Mouse (Mus musculus) testis, adult 2 months (tissue): ENCODE data around the gene Tmem205.

Experiments
- CTCF ChIP-seq: fragments of 200-500 bp; IDR thresholded peaks from 2 replicates; pipeline ENCODE4 v1.5.1; 2012; ENCODE audit warnings: low read depth, mild to moderate bottlenecking, inconsistent platforms, low read length, moderate library complexity; ENCODE audit not compliant: control insufficient read depth, insufficient read depth, insufficient replicate concordance
- POLR2A ChIP-seq: fragments of 200-500 bp; IDR thresholded peaks from 2 replicates; pipeline ENCODE4 v1.6.1; 2012; ENCODE audit warnings: low read depth, mild to moderate bottlenecking, inconsistent platforms, low read length, moderate library complexity; ENCODE audit not compliant: control insufficient read depth

GRCm38 (mm10) chr9:21959244-21959643 lies 31.9 kb upstream of the Tmem205 start:
- TF ChIP-seq CTCF (no peak), POLR2A (no peak)
